Mouse (Mus musculus) lung, embryonic 14.5 days (tissue): ENCODE measurements around the gene Nrip1. TPM values are rescaled to one million over a fixed set of nuclear protein-coding genes. Genes with fewer than 3 reads are reported as not detected.

ENCODE experiments used
- ATAC-seq: fragments of 200-750 bp; cut with Nextera tagmentation; 2 replicates; pipeline ENCODE4 v1.8.0; 2017; ENCODE audit warnings: mild to moderate bottlenecking, moderate TSS enrichment, moderate library complexity; ENCODE audit not compliant: insufficient read depth
- DNase-seq: peaks from one replicate; pipeline ENCODE4 v3.0.0-alpha.2; 2015
- H3K27ac ChIP-seq: fragments of 300-500 bp; sonication (generic); 2 replicates; pipeline ENCODE4 v1.5.1; 2014; ENCODE audit warnings: low read depth, mild to moderate bottlenecking, moderate library complexity
- H3K27me3 ChIP-seq: fragments of 300-500 bp; sonication (generic); 2 replicates; pipeline ENCODE4 v1.6.1; 2014; ENCODE audit warnings: low read length, control low read depth; ENCODE audit not compliant: insufficient read depth
- H3K36me3 ChIP-seq: fragments of 300-500 bp; sonication (generic); 2 replicates; pipeline ENCODE4 v1.6.1; 2014; ENCODE audit warnings: control low read depth; ENCODE audit not compliant: insufficient read depth
- H3K4me1 ChIP-seq: fragments of 300-500 bp; sonication (generic); 2 replicates; pipeline ENCODE4 v1.6.1; 2014; ENCODE audit warnings: antibody characterized with exemption, control low read depth; ENCODE audit not compliant: insufficient read depth
- H3K4me2 ChIP-seq: fragments of 300-500 bp; sonication (generic); 2 replicates; pipeline ENCODE4 v1.6.1; 2014; ENCODE audit warnings: mild to moderate bottlenecking
- H3K4me3 ChIP-seq: fragments of 300-500 bp; sonication (generic); 2 replicates; pipeline ENCODE4 v1.5.1; 2014; ENCODE audit warnings: low read depth, low read length
- H3K9ac ChIP-seq: fragments of 300-500 bp; sonication (generic); 2 replicates; pipeline ENCODE4 v1.6.1; 2014
- H3K9me3 ChIP-seq: fragments of 300-500 bp; sonication (generic); 2 replicates; pipeline ENCODE4 v1.6.1; 2016; ENCODE audit warnings: low read depth, low read length, control low read depth
- CTCF ChIP-seq: IDR thresholded peaks from 2 replicates; pipeline ENCODE4 v1.5.1; 2016; ENCODE audit warnings: antibody characterized with exemption, low read depth
- WGBS: fragments of 180-500 bp; shearing (Covaris S2); extraction: QIAGEN DNeasy Blood & Tissue Kit; methylation state at CpG from one replicate; pipeline ENCODE4 v1.1.7; 2014; 5-methylcytosine and 5-hydroxymethylcytosine counted together
- polyA plus RNA-seq: library from polyadenylated mRNA; unstranded; fragments of >200 nt; fragmentation: Nextera tagmentation; extraction: Ambion mirVana; gene quantifications from 2 replicates; pipeline ENCODE4 v1.2.1, GENCODE M21; 2014

The Nrip1 gene
- polyA plus RNA-seq, 1 experiment from 2014 or later, result 55.2 TPM

- DNase-seq (no peak), ATAC-seq (no peak)
- Histone ChIP-seq H3K4me2 (no peak overlapping the region), H3K27ac (no peak overlapping the region), H3K9me3 (no peaks in the 10 kb centered on the region), H3K4me1 (no peaks in the 10 kb centered on the region; the same call in 1 of the 2 replicates), H3K36me3 (peaks cover 44% of the 10 kb centered on the region), H3K9ac (no peak overlapping the region), H3K27me3 (no peaks in the 10 kb centered on the region), H3K4me3 (no peak overlapping the region)
- no peak for TF ChIP-seq CTCF
- 74% methylated on average over 15 of the region's 15 CpGs for WGBS
Measured at GRCm38 (mm10) chr16:76294550-76294949, 79.1 kb downstream of the Nrip1 start.

GRCm38 (mm10) chr16:76293765-76294463, 79.7 kb downstream of the Nrip1 start:
- no peak for TF ChIP-seq CTCF
- Histone ChIP-seq H3K4me3 (no peak overlapping the region), H3K4me2 (no peak overlapping the region), H3K27ac (no peak overlapping the region), H3K4me1 (no peaks in the 10 kb centered on the region; the same call in 1 of the 2 replicates), H3K36me3 (peaks cover 47% of the 10 kb centered on the region), H3K9ac (no peak overlapping the region), H3K27me3 (no peaks in the 10 kb centered on the region), H3K9me3 (no peaks in the 10 kb centered on the region)
- 78% methylated on average over 20 of the region's 20 CpGs for WGBS
- ATAC-seq (0 out of 2 replicates have a peak, but pooled peaks have one; percentile 15), DNase-seq (no peak)

- DNase-seq (no peak), ATAC-seq (no peak)
- Histone ChIP-seq H3K4me3 (no peak overlapping the region), H3K4me1 (no peaks in the 10 kb centered on the region; the same call in 1 of the 2 replicates), H3K27ac (no peak overlapping the region), H3K9me3 (no peaks in the 10 kb centered on the region), H3K9ac (no peak overlapping the region), H3K27me3 (no peaks in the 10 kb centered on the region), H3K36me3 (peaks cover 47% of the 10 kb centered on the region), H3K4me2 (no peak overlapping the region)
- no peak for TF ChIP-seq CTCF
- 91% methylated on average over 21 of the region's 21 CpGs for WGBS
Measured at GRCm38 (mm10) chr16:76293176-76293575, 80.5 kb downstream of the Nrip1 start.

- H3K9ac ChIP-seq, result no peak overlapping the region
- no peak for DNase-seq
- H3K9me3 ChIP-seq, result no peaks in the 10 kb centered on the region
- no peak overlapping the region for H3K4me2 ChIP-seq
- no peak for TF ChIP-seq CTCF
- ATAC-seq, result no peak
- 73% methylated on average over 15 of the region's 15 CpGs for WGBS
- H3K27ac ChIP-seq, result no peak overlapping the region
- no peak overlapping the region for H3K4me3 ChIP-seq
- H3K36me3 ChIP-seq, result peaks cover 47% of the 10 kb centered on the region
- H3K4me1 ChIP-seq, result no peaks in the 10 kb centered on the region; the same call in 1 of the 2 replicates
- H3K27me3 ChIP-seq, result no peaks in the 10 kb centered on the region
Measured at GRCm38 (mm10) chr16:76292656-76293055, 81.0 kb downstream of the Nrip1 start.

- ATAC-seq (no peak), DNase-seq (no peak)
- Histone ChIP-seq H3K27me3 (no peaks in the 10 kb centered on the region), H3K36me3 (peaks cover 47% of the 10 kb centered on the region), H3K4me3 (no peak overlapping the region), H3K27ac (no peak overlapping the region), H3K9me3 (no peaks in the 10 kb centered on the region), H3K9ac (no peak overlapping the region), H3K4me2 (no peak overlapping the region), H3K4me1 (no peaks in the 10 kb centered on the region)
- TF ChIP-seq CTCF, result no peak
- 86% methylated on average over 14 of the region's 14 CpGs for WGBS
Measured at GRCm38 (mm10) chr16:76291366-76291765, 82.3 kb downstream of the Nrip1 start.

DNA sequence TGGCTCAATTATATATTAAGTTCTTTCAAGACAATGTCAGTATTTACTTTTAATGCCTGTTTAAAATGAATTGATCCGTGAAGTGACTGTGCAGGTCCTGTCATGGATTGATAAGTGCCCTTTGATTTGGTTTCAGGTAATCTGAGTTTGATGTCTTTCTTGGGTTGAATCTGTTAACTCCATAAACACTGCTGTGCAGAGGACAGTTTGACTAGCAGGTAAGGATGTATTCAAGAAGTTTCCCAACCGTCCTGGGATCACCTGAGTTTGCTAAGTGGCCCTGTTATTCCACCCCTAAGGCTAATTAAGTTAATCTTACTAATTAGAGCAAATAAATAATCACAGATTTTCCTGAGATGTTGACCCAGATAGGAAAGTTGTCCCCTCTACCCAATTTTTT, 84.1 kb downstream of the Nrip1 start:
- Histone ChIP-seq H3K9ac (no peak overlapping the region), H3K27me3 (no peaks in the 10 kb centered on the region), H3K4me3 (no peak overlapping the region), H3K36me3 (peaks cover 42% of the 10 kb centered on the region), H3K27ac (no peak overlapping the region), H3K4me1 (no peaks in the 10 kb centered on the region), H3K9me3 (no peaks in the 10 kb centered on the region), H3K4me2 (no peak overlapping the region)
- no peak for ATAC-seq
- WGBS, result 64% methylated on average over 2 of the region's 2 CpGs
- no peak for DNase-seq
- no peak for TF ChIP-seq CTCF

DNA sequence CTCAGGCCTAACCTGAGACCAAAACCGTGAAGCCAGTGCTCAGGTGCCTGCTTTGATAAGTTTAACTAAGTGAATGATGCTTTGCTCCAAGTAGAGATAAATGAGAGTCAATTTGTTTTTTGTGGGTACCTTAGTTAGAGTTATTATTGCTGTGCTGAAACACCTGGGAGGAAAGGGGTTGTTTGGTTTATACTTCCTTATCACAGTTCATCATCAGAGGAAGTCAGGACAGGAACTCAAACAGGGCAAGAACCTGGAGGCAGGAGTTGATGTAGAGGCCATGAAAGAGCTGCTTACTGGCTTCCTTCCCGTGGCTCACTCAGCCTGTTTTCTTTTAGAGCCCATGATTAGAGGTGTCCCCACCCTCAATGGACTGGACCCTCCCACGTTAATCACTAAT, 89.8 kb downstream of the Nrip1 start:
- DNase-seq (no peak), ATAC-seq (no peak; the same call in 1 of the 2 replicates)
- no peak overlapping the region for H3K27ac ChIP-seq
- H3K4me2 ChIP-seq, result no peak overlapping the region
- H3K4me1 ChIP-seq, result no peaks in the 10 kb centered on the region
- 39% methylated on average over 3 of the region's 3 CpGs for whole genome bisulfite sequencing
- H3K27me3 ChIP-seq, result no peaks in the 10 kb centered on the region
- no peaks in the 10 kb centered on the region for H3K36me3 ChIP-seq
- no peak for TF ChIP-seq CTCF
- no peak overlapping the region for H3K4me3 ChIP-seq
- no peak overlapping the region for H3K9ac ChIP-seq
- no peaks in the 10 kb centered on the region for H3K9me3 ChIP-seq
